Mouse (Mus musculus) midbrain, embryonic 10.5 days (tissue): ENCODE measurements around the gene Fhod1. TPM values are rescaled to one million over a fixed set of nuclear protein-coding genes. Genes with fewer than 3 reads are reported as not detected.

Source experiments
- DNase-seq: peaks from one replicate; pipeline ENCODE4 v3.0.0-alpha.2; 2017; ENCODE audit warnings: low spot score
- H3K27ac ChIP-seq: fragments of 300-500 bp; sonication (generic); replicated peaks from 2 replicates; pipeline ENCODE4 v1.5.1; 2016; ENCODE audit warnings: mild to moderate bottlenecking
- H3K27me3 ChIP-seq: fragments of 300-500 bp; sonication (generic); 2 replicates; pipeline ENCODE4 v1.6.1; 2016; ENCODE audit warnings: low read depth, mild to moderate bottlenecking; ENCODE audit not compliant: poor library complexity, severe bottlenecking
- H3K36me3 ChIP-seq: fragments of 300-500 bp; sonication (generic); 2 replicates; pipeline ENCODE4 v1.6.1; 2016; ENCODE audit warnings: mild to moderate bottlenecking, moderate library complexity
- H3K4me1 ChIP-seq: fragments of 300-500 bp; sonication (generic); 2 replicates; pipeline ENCODE4 v1.6.1; 2016
- H3K4me3 ChIP-seq: fragments of 300-500 bp; sonication (generic); 2 replicates; pipeline ENCODE4 v1.5.1; 2016; ENCODE audit warnings: mild to moderate bottlenecking, moderate library complexity
- H3K9me3 ChIP-seq: fragments of 300-500 bp; sonication (generic); replicated peaks from 2 replicates; pipeline ENCODE4 v1.6.1; 2016; ENCODE audit warnings: mild to moderate bottlenecking
- WGBS: fragments of 180-500 bp; shearing (Covaris S2); methylation state at CpG from one replicate; pipeline ENCODE4 v1.1.7; 2016; 5-methylcytosine and 5-hydroxymethylcytosine counted together
- polyA plus RNA-seq: library from polyadenylated mRNA; unstranded; fragments of >200 nt; fragmentation: Nextera tagmentation; extraction: Ambion mirVana; gene quantifications from 2 replicates; pipeline ENCODE4 v1.2.1, GENCODE M21; 2016

Gene Fhod1
- polyA plus RNA-seq, 1 experiment from 2014 or later: 2.2 TPM

DNA sequence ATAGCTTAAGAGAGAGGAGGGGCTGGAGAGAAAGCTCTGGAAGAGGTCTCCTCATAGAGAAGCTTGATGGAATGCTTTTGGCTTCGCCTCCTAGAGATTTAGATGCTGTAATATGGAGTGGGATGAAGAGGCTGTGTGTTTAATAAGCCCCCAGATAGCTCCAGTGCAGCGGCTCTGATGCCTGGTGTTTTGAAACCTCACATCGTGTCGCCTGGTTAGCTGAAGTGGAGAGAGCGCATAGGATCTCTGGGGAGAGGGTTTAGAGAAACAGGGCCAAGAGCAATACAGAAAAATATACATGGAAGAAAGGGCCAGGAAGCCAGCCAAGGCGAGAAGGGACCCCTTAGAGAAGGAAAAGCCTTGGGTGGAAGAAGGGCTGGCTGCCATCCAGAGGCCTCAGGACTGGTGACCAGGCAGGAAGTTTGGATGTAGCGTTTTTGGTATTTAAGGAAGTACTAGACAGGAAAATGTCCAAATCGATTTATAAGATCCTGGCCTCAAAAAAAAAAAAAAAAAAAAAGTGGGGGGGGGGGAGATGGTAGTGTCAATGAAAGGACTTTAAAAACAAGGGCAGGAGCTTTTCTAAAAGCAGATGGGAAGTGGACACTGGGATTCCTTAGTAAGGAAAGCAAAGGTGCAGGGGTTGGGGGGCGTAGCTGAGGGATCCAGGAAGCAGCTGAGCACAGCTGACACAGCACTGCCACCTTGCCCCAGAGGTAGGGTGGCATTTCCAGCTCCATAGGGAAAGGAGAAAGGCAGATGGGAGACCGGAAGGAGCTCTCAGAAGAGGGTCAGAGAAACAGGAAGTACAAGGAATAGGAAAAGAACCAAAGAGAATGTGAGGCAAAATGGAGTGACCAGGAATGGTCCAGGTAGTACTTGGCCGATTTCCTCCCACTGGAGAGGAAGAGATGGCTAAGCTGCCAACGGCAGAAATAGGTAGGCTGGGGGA is 14.3 kb upstream of the Fhod1 start:
- Histone ChIP-seq H3K4me1 (peaks cover 18% of the 10 kb centered on the region), H3K36me3 (peaks cover 40% of the 10 kb centered on the region)
- WGBS: 89% methylated on average over 12 of the region's 12 CpGs

DNA sequence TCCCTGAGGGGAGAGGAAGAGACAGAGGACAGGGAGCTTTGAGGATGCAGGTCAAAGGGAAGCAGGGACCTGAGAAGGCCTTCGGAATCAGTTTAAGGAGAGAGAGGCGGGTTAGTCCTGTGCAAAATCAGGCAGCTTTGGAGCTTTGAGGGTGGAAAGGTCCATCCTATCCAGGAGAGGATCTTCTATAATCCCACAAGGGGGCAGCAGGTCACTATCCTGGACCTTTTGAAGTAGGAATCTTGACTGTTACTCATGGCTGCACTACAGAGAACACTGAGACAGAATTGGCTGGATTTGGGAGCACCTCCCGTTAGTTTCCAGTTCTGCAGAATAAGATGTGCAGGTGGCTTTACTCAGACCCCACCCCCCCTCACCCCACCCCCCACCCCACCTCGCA is 11.9 kb upstream of the Fhod1 start:
- Histone ChIP-seq H3K36me3 (peaks cover 44% of the 10 kb centered on the region), H3K9me3 (no peaks in the 10 kb centered on the region)
- no peak for DNase-seq

More for the DNA sequence above, 14.3 kb upstream of the Fhod1 start:
- H3K27me3 ChIP-seq: peaks cover 8% of the 10 kb centered on the region
- no peak overlapping the region for H3K4me3 ChIP-seq
- H3K9me3 ChIP-seq: no peaks in the 10 kb centered on the region
- no peak for DNase-seq
- H3K27ac ChIP-seq: no peak overlapping the region

DNA sequence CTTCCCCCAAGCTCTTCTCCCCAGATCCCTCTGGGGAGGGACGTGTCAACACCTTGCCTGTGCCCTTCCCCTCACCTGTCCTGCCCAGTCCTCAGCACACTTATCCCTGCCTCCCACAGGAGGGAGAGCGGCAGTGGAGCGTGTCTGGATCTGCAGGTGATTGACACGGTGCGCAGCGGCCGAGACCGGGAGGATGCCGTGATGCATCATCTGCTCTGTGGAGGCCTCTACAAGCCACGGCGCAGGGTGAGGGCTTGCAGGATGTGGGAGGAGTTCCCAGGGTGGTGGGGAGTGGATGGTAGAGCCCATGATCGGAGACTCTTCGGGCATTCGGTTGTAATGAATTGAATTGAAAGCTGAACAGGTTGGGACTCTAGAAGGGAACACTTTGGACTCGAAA is 11.5 kb upstream of the Fhod1 start:
- H3K9me3 ChIP-seq: no peaks in the 10 kb centered on the region
- WGBS: 71% methylated on average over 15 of the region's 15 CpGs
- no peak overlapping the region for H3K27ac ChIP-seq
- H3K4me3 ChIP-seq: no peak overlapping the region
- H3K27me3 ChIP-seq: peaks cover 21% of the 10 kb centered on the region
- peaks cover 33% of the 10 kb centered on the region for H3K4me1 ChIP-seq
- DNase-seq: no peak
- H3K36me3 ChIP-seq: peaks cover 40% of the 10 kb centered on the region

More for the DNA sequence above, 11.9 kb upstream of the Fhod1 start:
- WGBS: 43% methylated on average over 4 of the region's 4 CpGs
- Histone ChIP-seq H3K27ac (no peak overlapping the region), H3K4me3 (no peak overlapping the region), H3K4me1 (peaks cover 30% of the 10 kb centered on the region), H3K27me3 (peaks cover 21% of the 10 kb centered on the region)

DNA sequence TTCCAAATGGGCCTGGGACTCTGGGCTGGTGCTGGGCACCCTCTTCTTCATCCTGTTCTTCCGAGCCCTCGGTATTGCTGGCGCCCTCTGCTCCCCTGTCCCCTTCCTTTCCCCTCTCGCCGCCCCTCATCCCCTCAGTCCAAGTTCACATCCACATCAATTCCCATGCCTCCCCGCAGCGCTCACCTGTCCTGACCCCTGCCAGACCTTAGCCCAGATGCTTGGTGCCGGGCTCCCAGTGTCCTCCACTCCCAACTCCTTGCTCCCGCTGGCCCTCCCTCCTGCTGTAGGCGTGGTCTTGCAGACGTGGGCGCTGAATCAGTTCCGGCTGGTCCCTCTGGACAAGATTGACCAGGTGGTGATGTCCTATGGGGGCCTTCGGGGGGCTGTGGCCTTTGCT is 8.9 kb upstream of the Fhod1 start:
- H3K4me1 ChIP-seq: peaks cover 37% of the 10 kb centered on the region
- H3K36me3 ChIP-seq: peaks cover 35% of the 10 kb centered on the region
- H3K27ac ChIP-seq: no peak overlapping the region
- peaks cover 27% of the 10 kb centered on the region for H3K27me3 ChIP-seq
- WGBS: 87% methylated on average over 14 of the region's 14 CpGs
- DNase-seq: no peak
- H3K9me3 ChIP-seq: no peaks in the 10 kb centered on the region
- H3K4me3 ChIP-seq: no peak overlapping the region

DNA sequence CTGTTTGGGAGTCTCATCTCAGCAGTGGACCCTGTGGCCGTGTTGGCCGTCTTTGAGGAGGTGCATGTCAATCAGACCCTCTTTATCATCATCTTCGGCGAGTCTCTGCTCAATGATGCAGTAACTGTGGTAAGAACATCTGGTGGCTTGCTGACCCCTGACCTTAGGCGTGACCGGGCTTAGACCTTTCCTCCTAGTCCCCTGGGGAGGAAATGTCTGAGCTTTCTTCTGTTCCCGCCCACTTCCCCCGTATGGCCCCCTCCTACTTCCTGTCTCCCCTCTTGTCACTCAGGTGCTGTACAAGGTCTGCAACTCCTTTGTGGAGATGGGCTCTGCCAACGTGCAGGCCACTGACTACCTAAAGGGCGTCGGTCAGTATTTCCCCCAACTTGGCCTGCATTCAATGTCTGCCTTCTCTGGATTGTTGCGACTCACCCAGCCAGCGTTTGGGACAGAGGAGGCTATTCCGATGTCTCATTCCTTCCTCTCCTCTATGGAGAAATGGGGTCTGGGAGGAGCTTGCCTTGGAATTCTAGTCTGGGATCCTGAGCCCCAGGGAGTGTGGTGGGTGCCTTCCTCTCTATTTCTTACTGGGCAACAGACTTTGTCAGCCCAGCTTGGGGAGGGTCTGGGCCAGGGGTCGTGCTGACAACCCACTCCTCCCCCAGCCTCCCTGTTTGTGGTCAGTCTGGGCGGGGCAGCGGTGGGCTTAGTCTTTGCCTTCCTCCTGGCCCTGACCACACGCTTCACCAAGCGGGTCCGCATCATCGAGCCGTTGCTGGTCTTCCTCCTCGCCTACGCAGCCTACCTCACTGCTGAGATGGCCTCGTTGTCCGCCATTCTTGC is 7.6 kb upstream of the Fhod1 start:
- Histone ChIP-seq H3K4me3 (no peak overlapping the region), H3K36me3 (peaks cover 35% of the 10 kb centered on the region), H3K27me3 (peaks cover 36% of the 10 kb centered on the region), H3K4me1 (peaks cover 40% of the 10 kb centered on the region), H3K27ac (no peak overlapping the region), H3K9me3 (no peaks in the 10 kb centered on the region)
- peak; percentile 45 for DNase-seq
- 54% methylated on average over 26 of the region's 26 CpGs for WGBS

DNA sequence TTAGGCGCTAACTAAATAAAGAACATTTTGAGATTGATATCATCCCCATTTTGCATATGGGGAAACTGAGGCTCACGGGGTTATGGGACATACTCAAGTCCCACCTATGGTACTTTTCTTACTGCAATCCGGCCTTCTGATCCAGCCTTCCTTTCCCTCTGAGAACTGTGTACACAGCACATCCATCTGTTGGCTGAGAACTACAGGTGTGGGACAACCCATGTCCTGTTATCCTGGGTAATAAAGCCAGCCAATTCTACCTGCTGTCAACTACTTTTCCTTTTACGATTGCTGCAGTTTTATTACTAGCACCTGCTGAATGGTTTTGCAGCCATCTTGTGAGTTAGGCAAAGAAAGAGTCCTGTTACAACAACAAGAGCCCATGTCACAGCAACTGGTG is 6.8 kb upstream of the Fhod1 start:
- DNase-seq: no peak
- H3K9me3 ChIP-seq: no peaks in the 10 kb centered on the region
- H3K4me1 ChIP-seq: peaks cover 43% of the 10 kb centered on the region
- peaks cover 44% of the 10 kb centered on the region for H3K27me3 ChIP-seq
- no peak overlapping the region for H3K4me3 ChIP-seq
- H3K27ac ChIP-seq: no peak overlapping the region
- WGBS: 88% methylated on average over 4 of the region's 4 CpGs
- H3K36me3 ChIP-seq: peaks cover 35% of the 10 kb centered on the region

DNA sequence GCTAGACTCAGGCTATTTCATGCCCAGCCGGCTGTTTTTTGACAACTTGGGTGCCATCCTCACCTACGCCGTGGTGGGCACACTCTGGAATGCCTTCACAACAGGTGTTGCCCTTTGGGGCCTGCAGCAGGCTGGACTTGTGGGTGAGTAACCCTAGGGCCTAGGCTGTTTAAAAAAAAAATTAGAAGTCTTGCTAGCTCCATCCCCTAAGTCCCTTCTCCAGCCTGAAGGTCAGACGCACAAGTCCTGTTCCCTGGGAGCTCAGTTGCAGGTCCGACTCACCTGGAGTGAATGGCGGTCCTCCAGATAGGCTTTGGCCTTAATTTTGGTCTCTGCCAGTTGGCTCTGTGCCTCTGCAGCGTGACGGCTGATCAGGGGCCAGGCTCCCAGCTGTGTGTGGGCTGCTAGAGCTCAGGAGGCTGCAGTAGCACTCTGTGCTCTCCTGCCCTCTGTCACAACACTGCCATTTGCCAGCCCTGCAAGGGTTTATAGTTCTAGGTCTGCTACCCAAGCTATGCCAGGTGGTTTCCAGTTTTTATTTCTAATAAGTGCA is 5.9 kb upstream of the Fhod1 start:
- peaks cover 43% of the 10 kb centered on the region for H3K4me1 ChIP-seq
- no peak for DNase-seq
- peaks cover 35% of the 10 kb centered on the region for H3K36me3 ChIP-seq
- no peaks in the 10 kb centered on the region for H3K9me3 ChIP-seq
- peaks cover 47% of the 10 kb centered on the region for H3K27me3 ChIP-seq
- no peak overlapping the region for H3K4me3 ChIP-seq
- 80% methylated on average over 8 of the region's 8 CpGs for WGBS
- no peak overlapping the region for H3K27ac ChIP-seq

DNA sequence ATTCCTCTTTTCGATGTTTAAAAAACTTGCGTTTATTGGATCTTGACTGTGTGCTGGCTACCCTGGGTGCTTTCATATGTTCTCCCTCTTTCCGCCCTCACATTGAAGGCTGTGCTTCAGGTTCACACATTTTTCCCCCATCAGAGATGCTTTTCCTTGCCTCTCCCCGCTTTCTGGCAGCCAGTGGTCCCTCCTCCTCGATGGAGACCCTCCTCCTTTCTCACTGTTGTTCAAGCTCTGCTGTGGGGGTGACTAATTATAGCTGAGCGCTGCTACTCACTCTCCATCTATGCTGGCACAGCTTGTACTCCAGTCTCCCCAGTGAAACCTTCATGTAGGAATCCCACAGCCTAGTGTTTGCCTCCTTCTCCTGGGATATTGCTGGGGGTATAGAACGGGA is 2.4 kb upstream of the Fhod1 start:
- no peaks in the 10 kb centered on the region for H3K9me3 ChIP-seq
- DNase-seq: no peak
- WGBS: 50% methylated on average over 7 of the region's 7 CpGs
- H3K4me3 ChIP-seq: peak overlapping the region; percentile 76
- H3K27ac ChIP-seq: no peak overlapping the region
- peaks cover 67% of the 10 kb centered on the region for H3K4me1 ChIP-seq
- peaks cover 8% of the 10 kb centered on the region; the same call in 1 of the 2 replicates for H3K36me3 ChIP-seq
- H3K27me3 ChIP-seq: peaks cover 26% of the 10 kb centered on the region

DNA sequence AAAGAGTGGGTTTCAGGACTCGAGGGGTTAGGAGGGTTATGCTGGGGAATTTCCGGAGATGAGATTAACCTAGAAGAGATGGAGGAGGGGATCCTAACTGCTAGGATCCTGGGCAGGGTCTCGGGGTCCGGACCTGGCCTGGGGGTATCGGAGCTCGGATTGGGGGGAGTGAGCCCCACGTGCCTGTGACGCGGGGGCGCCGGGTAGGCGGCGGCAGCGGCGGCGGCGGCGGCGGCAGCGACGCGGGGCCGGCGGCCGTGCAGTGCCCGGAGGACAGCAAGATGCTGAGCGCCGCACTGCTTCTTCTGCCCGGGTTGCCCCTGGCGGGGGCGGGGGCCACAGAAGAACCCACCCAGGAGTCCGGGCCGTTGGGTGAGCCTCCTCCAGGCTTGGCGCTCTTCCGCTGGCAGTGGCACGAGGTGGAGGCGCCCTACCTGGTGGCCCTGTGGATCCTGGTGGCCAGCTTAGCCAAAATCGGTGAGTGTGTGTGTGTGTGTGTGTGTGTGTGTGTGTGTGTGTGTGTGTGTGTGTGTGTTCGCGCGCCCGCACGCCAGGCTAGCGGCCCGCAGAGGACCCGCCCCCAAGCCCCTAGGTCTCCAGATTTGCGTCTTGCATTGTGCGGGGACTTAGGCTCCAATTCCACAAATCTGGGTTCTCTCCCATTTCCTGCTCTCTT is 1.5 kb upstream of the Fhod1 start:
- H3K4me3 ChIP-seq: peak overlapping the region; percentile 76
- under 1% methylated on average over 37 of the region's 48 CpGs for WGBS
- H3K27ac ChIP-seq: peak overlapping the region; percentile 89
- peaks cover 26% of the 10 kb centered on the region for H3K27me3 ChIP-seq
- H3K9me3 ChIP-seq: no peaks in the 10 kb centered on the region
- H3K36me3 ChIP-seq: peaks cover 8% of the 10 kb centered on the region; the same call in 1 of the 2 replicates
- DNase-seq: peak; percentile 67
- peaks cover 68% of the 10 kb centered on the region for H3K4me1 ChIP-seq

DNA sequence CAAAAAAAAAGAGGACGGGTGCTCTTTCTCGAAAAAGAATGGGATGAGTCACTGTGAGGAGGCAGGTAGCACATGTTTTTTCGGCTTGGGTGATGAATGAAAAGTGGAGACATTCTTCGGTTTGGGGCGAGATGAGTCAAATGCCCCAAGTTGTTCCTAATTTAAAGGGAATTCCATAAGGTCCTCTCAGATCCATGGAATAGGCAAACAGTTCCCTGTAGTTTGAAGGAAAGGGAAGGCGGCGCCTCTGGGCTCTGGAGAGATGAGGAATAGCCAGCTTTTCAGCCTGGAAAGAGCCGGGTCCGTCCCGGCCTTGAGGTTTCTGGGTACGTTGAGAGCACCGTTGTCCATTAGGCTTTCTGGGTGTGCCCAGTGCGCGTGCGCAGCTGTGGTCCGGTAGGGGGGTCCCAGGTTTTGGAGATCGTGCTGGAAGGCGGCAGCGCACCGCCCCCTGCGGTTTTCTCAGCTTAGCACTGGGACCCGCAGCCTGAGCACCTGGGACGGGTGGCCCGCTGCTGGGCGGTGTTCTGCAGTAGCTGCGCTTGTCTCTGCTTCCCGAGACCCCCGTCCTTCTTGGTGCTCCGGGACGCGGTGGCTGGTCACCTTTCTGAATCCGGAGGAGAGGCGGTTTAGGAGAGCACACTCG is 820 bp upstream of the Fhod1 start, which contains the start of gene Slc9a5:
TSS of gene Slc9a5 (plus strand) at position 394 of the 646 bp plus-strand sequence.
- H3K9me3 ChIP-seq: no peaks in the 10 kb centered on the region
- H3K27me3 ChIP-seq: peaks cover 24% of the 10 kb centered on the region
- peak within 1 kb of the TSS; percentile 76 for H3K4me3 ChIP-seq
- H3K27ac ChIP-seq: peak within 1 kb of the TSS; percentile 89
- under 1% methylated on average over 34 of the region's 34 CpGs for WGBS
- H3K36me3 ChIP-seq: peaks cover 5% of the 10 kb centered on the region; the same call in 1 of the 2 replicates
- peaks cover 66% of the 10 kb centered on the region for H3K4me1 ChIP-seq
- peak; percentile 85 for DNase-seq

DNA sequence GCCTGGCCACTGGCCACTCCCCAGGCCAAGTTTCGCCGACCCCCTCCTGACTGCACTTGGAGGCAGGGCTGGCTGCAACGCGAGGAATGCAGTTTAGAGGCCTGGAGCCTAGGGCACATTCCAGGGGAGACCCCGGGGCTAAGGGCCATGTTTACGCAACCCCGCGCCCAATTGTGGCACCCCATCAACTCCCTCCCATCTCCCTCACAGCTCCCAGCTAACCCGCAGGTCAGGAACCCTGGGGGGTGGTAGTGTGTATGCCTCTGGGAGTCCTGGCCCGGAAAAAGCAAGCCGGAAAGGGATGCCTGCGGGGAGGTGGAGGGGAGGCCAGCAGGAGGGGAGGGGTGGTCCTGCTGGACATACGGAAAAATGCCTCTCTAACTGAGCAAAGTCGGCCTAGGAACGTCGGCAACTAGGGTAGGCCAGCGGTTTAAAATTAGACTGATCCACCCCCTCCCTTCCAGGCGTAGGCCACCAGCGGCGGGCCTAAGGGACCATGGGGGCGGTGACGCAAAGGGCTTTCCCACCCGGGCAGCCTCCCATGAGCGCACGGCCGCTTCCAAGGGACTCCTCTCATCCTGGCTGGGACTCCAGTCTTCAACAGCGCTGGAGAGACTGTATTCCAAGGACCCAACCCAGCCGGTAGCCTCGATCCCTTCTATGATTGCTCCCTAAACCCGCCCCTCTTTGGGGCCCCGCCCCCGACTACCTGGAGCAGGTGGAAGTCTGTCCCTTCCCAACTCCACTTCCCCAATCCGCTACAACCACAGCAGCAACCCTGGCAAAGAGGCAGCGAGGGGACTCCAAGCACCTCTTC is 934 bp downstream of the Fhod1 start:
- under 1% methylated on average over 34 of the region's 34 CpGs for WGBS
- H3K27ac ChIP-seq: peak overlapping the region; percentile 89
- H3K36me3 ChIP-seq: no peaks in the 10 kb centered on the region
- H3K9me3 ChIP-seq: no peaks in the 10 kb centered on the region
- H3K4me1 ChIP-seq: peaks cover 65% of the 10 kb centered on the region
- DNase-seq: peak; percentile 57
- H3K4me3 ChIP-seq: peak overlapping the region; percentile 76
- H3K27me3 ChIP-seq: peaks cover 21% of the 10 kb centered on the region
